Mouse (Mus musculus) CH12.LX (cell line): ENCODE data around the gene Phf21a. TPM values are rescaled to one million over a fixed set of nuclear protein-coding genes. Genes with fewer than 3 reads are reported as not detected.

ENCODE experiments used
- DNase-seq: peaks from one replicate; pipeline ENCODE4 v3.0.0-alpha.2; 2013; ENCODE audit errors: extremely low read depth
- H3K27ac ChIP-seq: 2 replicates; pipeline ENCODE4 v1.5.1; 2012; ENCODE audit warnings: low read depth, mild to moderate bottlenecking, control low read depth, moderate library complexity; ENCODE audit not compliant: insufficient read depth
- H3K27me3 ChIP-seq: replicated peaks from 2 replicates; pipeline ENCODE3; 2012; ENCODE audit warnings: inconsistent platforms
- H3K36me3 ChIP-seq, 2 experiments: replicated peaks in 1 of 2; 2 replicates each; pipeline versions ENCODE3 to v1.6.1; 2012; ENCODE audit warnings: inconsistent platforms in 1 of 2, low read length in 1 of 2, mild to moderate bottlenecking in 1 of 2, mixed read lengths in 1 of 2, moderate library complexity in 1 of 2; ENCODE audit not compliant: control insufficient read depth in 1 of 2, insufficient read depth in 1 of 2
- H3K4me1 ChIP-seq, 2 experiments: 2 replicates each; pipeline ENCODE4 v1.6.1; 2012; ENCODE audit warnings: inconsistent platforms in 1 of 2, moderate library complexity in 1 of 2; ENCODE audit not compliant: insufficient read depth in 2 of 2, control insufficient read depth in 1 of 2
- H3K4me2 ChIP-seq: 2 replicates; pipeline ENCODE4 v1.6.1; 2012; ENCODE audit warnings: low read depth, mild to moderate bottlenecking, control low read depth; ENCODE audit not compliant: poor library complexity, insufficient read depth, severe bottlenecking
- H3K4me3 ChIP-seq, 3 experiments: fragments of 150-350 bp in 1 of 3; sonication (generic) in 1 of 3; replicated peaks in 1 of 3; 2 replicates each; pipeline versions ENCODE3 to v1.5.1; 2011 to 2012; ENCODE audit warnings: low read depth in 2 of 3, low read length in 2 of 3, mild to moderate bottlenecking in 2 of 3, moderate library complexity in 2 of 3, control low read depth in 1 of 3, improper control_type of control experiment in 1 of 3, inconsistent platforms in 1 of 3, mixed read lengths in 1 of 3; ENCODE audit not compliant: poor library complexity in 1 of 3
- H3K79me2 ChIP-seq: replicated peaks from 2 replicates; pipeline ENCODE4 v1.6.1; 2012; ENCODE audit warnings: mild to moderate bottlenecking, moderate library complexity; ENCODE audit not compliant: control insufficient read depth, poor library complexity, insufficient read depth, severe bottlenecking; ENCODE audit errors: extremely low read depth
- H3K9ac ChIP-seq: 2 replicates; pipeline ENCODE4 v1.6.1; 2012; ENCODE audit warnings: low read depth, mild to moderate bottlenecking, control low read depth, moderate library complexity; ENCODE audit not compliant: insufficient read depth
- H3K9me3 ChIP-seq: replicated peaks from 2 replicates; pipeline ENCODE3; 2012; ENCODE audit warnings: low read length, inconsistent platforms, mixed read lengths
- CHD1 ChIP-seq: IDR thresholded peaks from 2 replicates; pipeline ENCODE4 v1.6.1; 2012; ENCODE audit warnings: low read depth, low read length, improper control_type of control experiment, inconsistent platforms
- E2F4 ChIP-seq: IDR thresholded peaks from 2 replicates; pipeline ENCODE4 v1.6.1; 2011; ENCODE audit warnings: low read depth, low read length, improper control_type of control experiment; ENCODE audit not compliant: insufficient replicate concordance
- EP300 ChIP-seq: IDR thresholded peaks from 2 replicates; pipeline ENCODE4 v1.6.1; 2011; ENCODE audit warnings: low read length, improper control_type of control experiment
- ETS1 ChIP-seq: conservative IDR thresholded peaks from 2 replicates; pipeline ENCODE4 v1.6.1; 2012; ENCODE audit warnings: low read depth, mild to moderate bottlenecking, inconsistent platforms, low read length, improper control_type of control experiment, moderate library complexity
- GABPA ChIP-seq: IDR thresholded peaks from 2 replicates; pipeline ENCODE4 v1.6.1; 2012; ENCODE audit warnings: low read depth, low read length, improper control_type of control experiment, inconsistent platforms; ENCODE audit not compliant: insufficient replicate concordance
- HCFC1 ChIP-seq: IDR thresholded peaks from 2 replicates; pipeline ENCODE4 v1.6.1; 2012; ENCODE audit warnings: low read depth, mild to moderate bottlenecking, inconsistent platforms, low read length, improper control_type of control experiment
- IRF4 ChIP-seq: IDR thresholded peaks from 2 replicates; pipeline ENCODE4 v1.6.1; 2014; ENCODE audit warnings: low read depth, mild to moderate bottlenecking, inconsistent platforms, low read length, improper control_type of control experiment
- JUND ChIP-seq: conservative IDR thresholded peaks from 2 replicates; pipeline ENCODE4 v1.6.1; 2011; ENCODE audit warnings: low read depth, low read length, improper control_type of control experiment
- KAT2A ChIP-seq: IDR thresholded peaks from 2 replicates; pipeline ENCODE4 v1.6.1; 2012; ENCODE audit warnings: low read length, improper control_type of control experiment, inconsistent platforms; ENCODE audit not compliant: insufficient replicate concordance
- MAFK ChIP-seq: IDR thresholded peaks from 2 replicates; pipeline ENCODE4 v1.6.1; 2011; ENCODE audit warnings: low read length, improper control_type of control experiment; ENCODE audit not compliant: insufficient replicate concordance
- MAX ChIP-seq: IDR thresholded peaks from 2 replicates; pipeline ENCODE4 v1.6.1; 2011; ENCODE audit warnings: low read length, improper control_type of control experiment
- MXI1 ChIP-seq: IDR thresholded peaks from 2 replicates; pipeline ENCODE4 v1.6.1; 2011; ENCODE audit warnings: mild to moderate bottlenecking, low read depth, low read length, improper control_type of control experiment
- MYC ChIP-seq: IDR thresholded peaks from 2 replicates; pipeline ENCODE4 v1.6.1; 2011; ENCODE audit warnings: low read depth, mild to moderate bottlenecking, improper control_type of control experiment, low read length
- NELFE ChIP-seq: IDR thresholded peaks from 2 replicates; pipeline ENCODE4 v1.6.1; 2011; ENCODE audit warnings: low read depth, low read length, improper control_type of control experiment
- NRF1 ChIP-seq: IDR thresholded peaks from 2 replicates; pipeline ENCODE4 v1.6.1; 2014; ENCODE audit warnings: low read depth, mild to moderate bottlenecking, inconsistent platforms, low read length, improper control_type of control experiment, moderate library complexity
- RAD21 ChIP-seq: IDR thresholded peaks from 2 replicates; pipeline ENCODE4 v1.6.1; 2011; ENCODE audit warnings: low read depth, mild to moderate bottlenecking, low read length, improper control_type of control experiment, moderate library complexity
- RCOR1 ChIP-seq: conservative IDR thresholded peaks from 2 replicates; pipeline ENCODE4 v1.6.1; 2012; ENCODE audit warnings: low read depth, mild to moderate bottlenecking, inconsistent platforms, low read length, improper control_type of control experiment
- SIN3A ChIP-seq: IDR thresholded peaks from 2 replicates; pipeline ENCODE4 v1.6.1; 2012; ENCODE audit warnings: low read length, improper control_type of control experiment, inconsistent platforms
- TBP ChIP-seq: conservative IDR thresholded peaks from 2 replicates; pipeline ENCODE4 v1.6.1; 2011; ENCODE audit warnings: low read depth, low read length, improper control_type of control experiment
- TCF12 ChIP-seq: IDR thresholded peaks from 2 replicates; pipeline ENCODE4 v1.6.1; 2014; ENCODE audit warnings: low read depth, mild to moderate bottlenecking, inconsistent platforms, low read length, improper control_type of control experiment
- ZKSCAN1 ChIP-seq: IDR thresholded peaks from 2 replicates; pipeline ENCODE4 v1.6.1; 2012; ENCODE audit warnings: low read depth, inconsistent platforms, low read length, improper control_type of control experiment, borderline replicate concordance
- ZMIZ1 ChIP-seq: IDR thresholded peaks from 2 replicates; pipeline ENCODE4 v1.6.1; 2012; ENCODE audit warnings: low read depth, mild to moderate bottlenecking, inconsistent platforms, low read length, improper control_type of control experiment
- ZNF384 ChIP-seq: IDR thresholded peaks from 2 replicates; pipeline ENCODE4 v1.6.1; 2012; ENCODE audit warnings: low read depth, low read length, improper control_type of control experiment, inconsistent platforms
- dilution Hi-C: fragments of 300-500 bp; cut with MboI; formaldehyde crosslinking; loops from 2 replicates; pipeline ENCODE4 v1.14.3; 2020; ENCODE audit warnings: low sequenced_read_pairs; ENCODE audit not compliant: extremely low pct_unique_long_range_greater_than_20kb, extremely low pct_ligation_motif_present
- in situ Hi-C: fragments of 300-500 bp; cut with MboI; formaldehyde crosslinking; loops from 3 replicates; pipeline ENCODE4 v1.14.3; 2019; ENCODE audit warnings: low sequenced_read_pairs, low pct_ligation_motif_present, low pct_unique_long_range_greater_than_20kb, mixed read lengths
- polyA plus RNA-seq: library from polyadenylated mRNA; unstranded; fragments of >175 nt; gene quantifications from 2 replicates; pipeline ENCODE4 v1.2.1, GENCODE M21; 2012; ENCODE audit warnings: low read depth; ENCODE audit not compliant: insufficient read length
- total RNA-seq, 2 experiments: library from RNA; depleted of rRNA; stranded (reverse); fragments of 300-350 nt in 1 of 2; fragments of >200 nt in 1 of 2; gene quantifications; 2 replicates each; pipeline ENCODE4 v1.2.3; 2012 to 2014

The Phf21a gene
- total and polyA plus RNA-seq, 3 experiments, result 10.2 to 24.5 (median 12.0) TPM

GRCm38 (mm10) chr2:92188744-92189143 lies 95.8 kb downstream of the Phf21a start:
- in situ Hi-C loops (no loop called here), dilution Hi-C loops (no loop called here)
- Histone ChIP-seq H3K27ac (no peak overlapping the region), H3K36me3 (peaks cover 0 to 5% of the 10 kb centered on the region in 2 experiments), H3K27me3 (no peaks in the 10 kb centered on the region), H3K4me1 (peaks cover 5 to 35% of the 10 kb centered on the region in 2 experiments; a peak in 2 of 4 replicates), H3K4me2 (peak overlapping the region; percentile 87), H3K9me3 (no peaks in the 10 kb centered on the region), H3K79me2 (peaks cover 55% of the 10 kb centered on the region), H3K4me3 (peak overlapping the region in 2 of 3 experiments; percentile 80 to 87), H3K9ac (peak overlapping the region; percentile 19; the same call in 1 of the 2 replicates)
- peak; percentile 68; the same call in 1 of the 2 replicates for TF ChIP-seq JUND
- TF ChIP-seq MXI1, result 0 out of 2 replicates have a peak, but pooled peaks have one; percentile 33
- peak; percentile 30; the same call in 1 of the 2 replicates for TF ChIP-seq IRF4
- TF ChIP-seq NELFE, result no peak
- TF ChIP-seq SIN3A, result peak; percentile 42; the same call in 1 of the 2 replicates
- no peak for TF ChIP-seq TCF12
- DNase-seq, result no peak

GRCm38 (mm10) chr2:92190960-92191359 lies 98.0 kb downstream of the Phf21a start:
- no peak for DNase-seq
- dilution Hi-C loops, result no loop called here
- H3K4me1 ChIP-seq, result peaks cover 5 to 39% of the 10 kb centered on the region in 2 experiments; a peak in 2 of 4 replicates

GRCm38 (mm10) chr2:92191826-92192581 lies 99.1 kb downstream of the Phf21a start:
- Histone ChIP-seq H3K36me3 (peaks cover 0 to 5% of the 10 kb centered on the region in 2 experiments), H3K9me3 (no peaks in the 10 kb centered on the region), H3K27ac (no peak overlapping the region), H3K27me3 (no peaks in the 10 kb centered on the region), H3K4me1 (peaks cover 5 to 43% of the 10 kb centered on the region in 2 experiments; a peak in 2 of 4 replicates), H3K4me3 (peak overlapping the region in 1 of 3 experiments; percentile 4), H3K4me2 (peak overlapping the region; percentile 29; the same call in 1 of the 2 replicates), H3K9ac (no peak overlapping the region), H3K79me2 (peaks cover 44% of the 10 kb centered on the region)
- DNase-seq, result peak; percentile 77
- TF ChIP-seq RCOR1 (no peak), MAFK (no peak), IRF4 (no peak), MAX (no peak), TBP (peak; percentile 96), ETS1 (no peak), ZNF384 (0 out of 2 replicates have a peak, but pooled peaks have one; percentile 24), HCFC1 (peak; percentile 99), ZKSCAN1 (no peak), CHD1 (no peak), GABPA (peak; percentile 74; the same call in 1 of the 2 replicates), KAT2A (peak; percentile 99)
- dilution Hi-C loops (no loop called here), in situ Hi-C loops (no loop called here)

More at GRCm38 (mm10) chr2:92190960-92191359, 98.0 kb downstream of the Phf21a start:
- no peaks in the 10 kb centered on the region for H3K27me3 ChIP-seq
- in situ Hi-C loops, result no loop called here
- H3K4me3 ChIP-seq, result no peak overlapping the region
- no peaks in the 10 kb centered on the region for H3K9me3 ChIP-seq
- no peak for TF ChIP-seq RAD21
- no peak for TF ChIP-seq RCOR1
- no peak for TF ChIP-seq ETS1
- no peak for TF ChIP-seq HCFC1
- TF ChIP-seq EP300, result no peak
- no peak for TF ChIP-seq NRF1
- TF ChIP-seq E2F4, result no peak
- no peak for TF ChIP-seq CHD1
- TF ChIP-seq MYC, result no peak
- no peak for TF ChIP-seq ZMIZ1
- no peak for TF ChIP-seq IRF4
- TF ChIP-seq, all 38 proteins: peak for 0
- Histone ChIP-seq H3K79me2 (peaks cover 52% of the 10 kb centered on the region), H3K27ac (no peak overlapping the region), H3K36me3 (peaks cover 0 to 5% of the 10 kb centered on the region in 2 experiments), H3K9ac (no peak overlapping the region; the same call in 1 of the 2 replicates), H3K4me2 (no peak overlapping the region)
